Mouse (Mus musculus) megakaryocyte progenitor cell, adult 5-6 weeks (primary cell): ENCODE measurements around the gene Hook1. TPM values are rescaled to one million over a fixed set of nuclear protein-coding genes. Genes with fewer than 3 reads are reported as not detected.

Experiments used
- total RNA-seq, 2 experiments: library from RNA; stranded (forward) in 1 of 2; stranded (reverse) in 1 of 2; fragments of 157-497, 149-512 nt in 1 of 2; fragments of 200-1000 nt in 1 of 2; gene quantifications; 2 replicates each; pipeline versions ENCODE4 v1.2.3 to v1.2.4; 2015 to 2017

Hook1 gene
- total RNA-seq, 2 experiments from 2014 or later: 15.2 to 17.9 TPM

Other genes with a start within 250 kb of the Hook1 start
- not detected in 2 replicates for gene Cyp2j13, start 110.3 kb downstream of the Hook1 start, total RNA-seq (2015)
- gene Cyp2j13, start 110.3 kb downstream of the Hook1 start, total RNA-seq (2017): not detected in 2 replicates
- not detected in 2 replicates for gene Cyp2j12, start 173.9 kb downstream of the Hook1 start, total RNA-seq (2015)
- gene Cyp2j12, start 173.9 kb downstream of the Hook1 start, total RNA-seq (2017): not detected in 2 replicates